Mouse (Mus musculus) spleen, adult 12 weeks (tissue): ENCODE results near the gene CN725425.

Experiments used
- DNase-seq: peaks from one replicate; pipeline ENCODE4 v3.0.0; 2022; ENCODE audit warnings: low spot score

Gene CN725425

DNA sequence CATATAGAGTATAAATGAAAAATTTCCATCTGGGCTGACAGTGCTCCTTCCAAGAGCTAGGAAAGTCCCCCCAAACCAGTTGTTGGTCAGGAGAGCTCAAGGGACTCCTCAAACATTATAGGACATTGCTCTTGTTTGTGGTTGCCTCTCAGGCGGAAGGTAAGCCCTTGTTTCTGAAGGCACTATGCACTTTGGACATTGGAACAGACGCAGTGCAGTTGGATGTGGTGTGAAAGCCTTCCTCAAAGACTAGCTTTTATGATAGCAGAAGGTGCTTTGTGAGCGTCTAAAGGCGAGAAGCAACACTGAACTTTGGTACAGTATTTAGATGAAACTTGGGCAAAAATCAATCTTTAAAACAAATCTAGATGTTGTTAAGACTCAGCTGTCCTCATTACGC is 7.2 kb downstream of the CN725425 start:
- no peak for DNase-seq

GRCm38 (mm10) chr15:91237294-91237693 is 38.0 kb downstream of the CN725425 start:
- no peak for DNase-seq

DNA sequence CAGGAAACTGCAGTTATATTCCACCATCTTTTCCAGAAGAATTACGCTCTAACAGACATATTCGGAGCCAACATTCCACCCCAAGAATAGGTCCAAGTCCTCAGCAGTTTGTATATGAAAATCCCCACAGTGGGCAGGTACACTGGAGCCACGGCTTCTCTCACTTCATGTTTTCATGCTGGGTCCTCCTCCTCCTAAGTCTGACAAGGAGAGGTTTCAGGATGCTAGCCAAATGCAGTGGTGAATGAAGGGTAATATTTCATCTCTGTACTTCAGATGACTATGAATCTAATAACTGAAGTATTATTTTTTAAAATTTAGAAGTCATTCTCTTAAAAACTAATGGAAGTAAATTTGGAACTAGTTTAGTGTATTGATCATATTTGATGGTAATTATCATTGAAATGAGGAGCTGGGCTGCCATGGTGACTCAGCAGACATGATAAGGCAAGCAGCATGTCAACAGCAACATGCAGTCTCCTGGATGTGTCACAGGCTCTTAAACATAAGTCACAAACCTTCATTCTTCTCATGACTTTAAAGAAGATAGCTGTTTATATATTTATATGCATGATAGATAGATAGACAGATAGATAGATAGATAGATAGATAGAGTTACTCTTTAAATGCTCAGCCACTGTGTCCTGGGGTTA is 41.5 kb downstream of the CN725425 start:
- DNase-seq, result no peak

DNA sequence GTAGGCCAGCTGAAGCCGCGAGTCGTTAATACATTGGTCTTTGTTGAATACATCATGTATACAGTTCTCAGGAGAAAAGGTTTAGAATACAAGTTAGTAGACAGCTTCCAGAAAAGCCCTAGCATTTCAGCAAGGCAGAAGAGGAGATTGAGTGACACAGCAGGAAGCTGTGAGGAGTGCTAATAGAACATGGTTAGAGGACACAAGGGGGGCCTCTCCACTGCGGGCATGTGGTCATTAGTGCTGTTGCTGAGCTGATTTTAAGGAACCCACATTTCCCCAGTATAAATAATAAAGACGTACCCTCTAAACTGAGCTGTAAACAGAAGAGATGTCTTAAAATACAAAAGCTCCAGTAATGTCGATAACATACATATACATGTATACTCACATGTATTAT is 51.5 kb downstream of the CN725425 start:
- no peak for DNase-seq

GRCm38 (mm10) chr15:91251544-91252408 is 52.5 kb downstream of the CN725425 start:
- no peak for DNase-seq

- DNase-seq, result no peak
Measured at GRCm38 (mm10) chr15:91252956-91253355, 53.7 kb downstream of the CN725425 start.

DNA sequence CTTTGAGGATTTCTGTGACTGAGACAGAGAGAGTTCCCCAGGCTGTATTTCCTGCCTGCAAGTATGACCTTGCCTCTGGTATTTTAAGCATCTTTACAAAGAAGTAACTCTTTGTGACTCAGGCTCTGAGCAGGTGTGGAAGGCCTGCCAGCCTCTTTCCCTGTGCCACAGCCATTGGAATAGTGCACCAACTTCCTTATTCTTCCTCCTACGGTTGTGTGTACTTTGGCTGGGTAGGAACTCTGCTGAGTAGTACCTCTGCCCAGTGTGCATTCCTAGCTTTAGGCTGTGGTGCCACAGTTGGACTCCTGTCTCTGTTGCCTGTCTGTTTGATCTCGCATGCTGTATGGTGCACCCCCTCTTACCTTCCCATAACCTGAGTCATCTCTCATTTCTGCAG is 56.0 kb downstream of the CN725425 start:
- no peak for DNase-seq

DNA sequence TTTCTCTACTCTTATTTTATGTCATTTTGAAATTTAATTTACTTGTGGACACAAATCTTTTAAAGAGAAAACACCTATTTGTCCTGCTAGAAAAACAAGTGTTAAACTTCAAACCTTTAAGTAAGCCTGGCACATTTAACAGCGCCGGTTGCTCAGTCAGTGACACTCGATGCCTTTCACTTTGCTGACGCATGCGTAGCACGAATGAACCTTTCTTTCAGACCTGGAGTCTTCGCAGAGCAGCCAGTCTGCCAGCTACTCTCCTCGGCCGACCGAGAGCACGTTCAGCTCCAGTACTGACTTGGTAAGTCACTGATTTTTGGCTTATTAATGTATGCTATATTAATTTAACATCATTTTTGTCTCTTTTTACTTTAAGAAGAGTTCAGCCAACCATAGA is 57.8 kb downstream of the CN725425 start:
- no peak for DNase-seq

GRCm38 (mm10) chr15:91260578-91260977 is 61.3 kb downstream of the CN725425 start:
- DNase-seq, result no peak

- DNase-seq, result no peak
Measured at GRCm38 (mm10) chr15:91263926-91264325, 64.6 kb downstream of the CN725425 start.

DNA sequence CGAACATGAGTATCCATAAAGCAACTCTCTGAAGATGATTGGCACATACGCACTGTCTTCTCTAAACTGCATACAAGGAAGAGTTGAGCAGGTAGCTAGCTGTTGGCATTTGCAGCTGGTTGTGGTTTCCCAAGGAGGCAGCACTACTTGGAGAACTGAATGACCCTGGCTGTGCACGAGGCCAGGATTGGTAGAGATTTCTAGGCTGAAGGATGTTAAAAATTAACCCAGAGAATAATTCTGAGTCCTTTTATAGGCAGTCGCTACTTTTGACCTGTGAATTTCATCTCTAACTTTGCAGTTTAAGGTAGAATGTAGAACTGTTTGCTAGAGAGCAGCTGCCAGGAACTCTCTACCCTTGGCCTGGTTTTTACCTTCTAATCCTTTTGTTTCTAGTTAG is 69.2 kb downstream of the CN725425 start:
- DNase-seq, result no peak

DNA sequence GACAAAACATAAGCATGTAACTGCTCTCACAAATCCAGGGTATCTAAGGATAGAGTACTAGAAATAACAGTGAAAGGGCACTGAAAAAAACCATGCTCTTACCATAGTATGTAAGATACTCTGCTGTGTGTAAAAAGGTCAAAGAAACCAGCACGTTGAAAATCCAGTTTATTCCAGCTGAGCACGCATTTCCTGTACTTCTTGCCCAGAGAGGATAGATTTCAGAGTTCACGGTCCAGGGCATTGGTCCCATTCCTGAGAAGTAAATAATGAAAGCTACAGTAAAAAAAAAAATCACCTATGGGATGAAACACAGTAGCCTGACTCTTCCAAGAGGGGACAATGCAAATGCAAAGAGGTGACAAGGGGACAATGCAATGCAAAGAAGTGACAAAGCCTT is 76.7 kb downstream of the CN725425 start:
- DNase-seq, result no peak

GRCm38 (mm10) chr15:91279571-91279970 is 80.3 kb downstream of the CN725425 start:
- DNase-seq, result no peak

GRCm38 (mm10) chr15:91281521-91281920 is 82.2 kb downstream of the CN725425 start:
- no peak for DNase-seq

- DNase-seq, result no peak
Measured at GRCm38 (mm10) chr15:91282822-91283221, 83.5 kb downstream of the CN725425 start.

DNA sequence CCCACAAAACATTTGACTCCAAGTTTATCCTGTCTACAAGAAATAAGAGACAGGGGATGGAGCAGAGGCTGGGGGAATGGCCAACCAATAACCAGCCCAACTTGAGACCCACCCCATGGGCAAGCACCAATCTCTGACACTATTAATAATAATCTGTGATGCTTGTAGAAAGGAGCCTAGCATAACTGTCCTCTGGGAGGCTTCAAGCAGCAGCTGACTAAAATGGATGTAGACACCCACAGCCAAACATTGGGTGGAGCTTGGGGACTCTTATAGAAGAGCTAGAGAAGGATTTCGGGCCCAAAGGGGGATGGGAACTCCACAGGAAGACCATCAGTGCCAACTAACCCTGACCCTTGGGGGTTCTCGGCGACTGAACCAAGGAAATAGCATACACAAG is 84.1 kb downstream of the CN725425 start:
- no peak for DNase-seq

GRCm38 (mm10) chr15:91299319-91299835 is 100.1 kb downstream of the CN725425 start:
- DNase-seq, result no peak

GRCm38 (mm10) chr15:91301366-91301765 is 102.1 kb downstream of the CN725425 start:
- DNase-seq, result peak; percentile 3

- DNase-seq, result no peak
Measured at GRCm38 (mm10) chr15:91304296-91304852, 105.1 kb downstream of the CN725425 start.
